Mouse (Mus musculus) gastrocnemius, postnatal 4 days (tissue): Measurements from ENCODE around the gene Adamts13. TPM values are rescaled to one million over a fixed set of nuclear protein-coding genes. Genes with fewer than 3 reads are reported as not detected.

Source experiments
- DNase-seq, 2 experiments: peaks; one replicate each; pipeline ENCODE4 v3.0.0; 2021 to 2022; ENCODE audit warnings: low spot score in 2 of 2, mixed read lengths in 2 of 2
- total RNA-seq, 2 experiments: library from RNA; stranded (reverse); gene quantifications; 2 replicates each; pipeline ENCODE4 v1.2.3; 2021

Gene Adamts13
- total RNA-seq, 2 experiments from 2014 or later, result 0.05 to 0.21 TPM

DNA sequence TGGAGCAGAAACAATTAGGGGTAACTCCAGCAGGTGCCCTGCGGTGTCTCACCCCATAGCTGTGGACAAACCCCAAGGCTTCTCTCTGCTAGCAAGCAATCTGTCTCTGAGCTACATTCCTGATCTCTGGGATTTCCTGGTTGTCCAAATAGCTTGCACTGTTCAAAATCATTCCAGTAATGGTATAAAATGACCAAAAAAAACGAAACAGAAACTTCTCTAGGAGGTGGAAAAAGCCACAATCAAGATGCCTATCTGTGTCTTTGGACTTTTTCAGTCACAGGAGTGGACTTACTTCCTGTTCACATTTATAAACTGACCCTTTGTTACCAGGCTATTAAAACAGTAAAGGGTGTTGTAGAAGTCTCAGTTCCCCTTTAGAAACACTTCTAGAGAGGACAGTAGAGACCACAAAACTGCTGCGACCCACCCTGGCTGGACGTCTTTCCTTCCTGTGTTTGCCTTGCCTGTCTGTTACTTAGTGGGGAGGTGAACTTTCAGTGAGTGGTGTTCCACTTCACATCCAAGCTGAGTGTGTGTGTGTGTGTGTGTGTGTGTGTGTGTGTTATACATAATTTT is 55.3 kb downstream of the Adamts13 start:
- DNase-seq, result no peak

DNA sequence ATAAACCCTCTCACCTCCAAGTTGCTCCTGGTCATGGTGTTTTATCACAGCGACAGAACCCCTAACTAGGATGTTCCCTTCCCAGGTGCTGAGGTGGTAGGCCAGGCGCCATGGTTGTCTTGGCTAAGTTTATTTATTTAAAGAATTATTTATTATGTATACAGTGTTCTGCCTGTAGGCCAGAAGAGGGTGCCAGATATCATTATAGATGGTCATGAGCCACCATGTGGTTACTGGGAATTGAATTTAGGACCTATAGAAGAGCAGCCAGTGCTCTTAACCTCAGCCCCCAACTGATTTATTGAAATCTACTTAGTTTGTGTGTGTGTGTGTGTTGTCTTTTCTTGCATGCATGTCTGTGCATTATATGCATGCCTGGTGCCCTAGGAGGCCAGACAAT is 59.1 kb downstream of the Adamts13 start:
- DNase-seq, result no peak

DNA sequence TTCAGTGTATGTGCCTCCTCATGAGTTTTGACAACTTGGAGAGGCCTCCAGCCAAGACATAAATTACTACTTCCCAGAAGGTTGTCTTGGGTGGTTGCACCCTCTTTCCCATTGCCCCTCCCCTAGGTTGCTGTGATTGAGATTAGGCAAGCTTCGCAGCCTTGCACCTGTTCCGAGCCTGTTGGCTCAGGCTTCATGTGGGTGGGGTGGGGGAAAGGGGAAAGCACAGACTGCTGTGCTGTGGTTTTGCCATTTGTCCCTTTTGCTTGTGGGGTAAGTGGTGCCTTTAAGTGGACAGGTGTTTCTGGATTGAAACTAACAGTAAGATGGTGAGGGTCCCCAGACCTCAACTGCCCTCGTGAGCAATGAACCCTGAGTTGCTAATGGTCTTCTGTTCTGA is 62.8 kb downstream of the Adamts13 start:
- no peak for DNase-seq

DNA sequence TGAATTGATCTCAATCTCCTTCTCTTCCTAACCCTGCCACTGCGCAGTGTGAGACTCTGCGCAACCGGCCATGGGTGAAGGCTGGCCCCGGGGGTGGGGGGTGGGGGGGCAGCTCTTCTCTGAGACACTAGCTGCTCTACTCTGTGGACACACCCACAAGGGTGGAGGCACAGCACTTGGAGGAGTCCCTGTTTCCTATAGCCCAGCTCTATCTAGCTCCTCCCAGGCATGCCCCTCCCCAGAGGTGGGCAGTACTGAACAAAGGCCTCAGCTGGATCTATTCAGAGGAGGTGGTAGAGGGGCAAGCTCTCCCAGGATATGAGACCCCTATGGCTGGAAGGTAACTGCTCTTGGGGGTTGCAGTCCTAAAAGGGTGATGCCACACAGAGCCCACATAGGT is 63.8 kb downstream of the Adamts13 start:
- no peak for DNase-seq

DNA sequence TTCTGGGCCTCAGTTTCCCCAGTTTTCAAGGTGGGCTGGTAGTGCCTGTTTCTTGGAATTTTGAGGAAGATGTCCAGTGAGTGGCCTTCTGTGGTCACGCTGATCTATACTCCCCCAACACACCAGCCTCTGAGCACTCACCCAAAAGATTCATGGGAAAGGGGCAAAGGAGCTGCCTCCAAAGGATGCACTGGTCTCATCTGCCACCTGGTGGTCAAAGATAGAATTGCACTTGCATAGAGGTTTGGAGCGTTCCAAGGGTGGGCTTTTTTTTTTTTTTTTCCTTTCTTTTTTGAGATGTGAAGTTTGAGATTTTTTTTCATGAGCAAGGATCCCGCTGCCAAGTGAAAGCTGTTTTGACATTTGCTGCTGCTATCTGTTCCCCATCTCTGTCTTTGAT is 65.4 kb downstream of the Adamts13 start:
- DNase-seq, result peak; percentile 69 to 71

DNA sequence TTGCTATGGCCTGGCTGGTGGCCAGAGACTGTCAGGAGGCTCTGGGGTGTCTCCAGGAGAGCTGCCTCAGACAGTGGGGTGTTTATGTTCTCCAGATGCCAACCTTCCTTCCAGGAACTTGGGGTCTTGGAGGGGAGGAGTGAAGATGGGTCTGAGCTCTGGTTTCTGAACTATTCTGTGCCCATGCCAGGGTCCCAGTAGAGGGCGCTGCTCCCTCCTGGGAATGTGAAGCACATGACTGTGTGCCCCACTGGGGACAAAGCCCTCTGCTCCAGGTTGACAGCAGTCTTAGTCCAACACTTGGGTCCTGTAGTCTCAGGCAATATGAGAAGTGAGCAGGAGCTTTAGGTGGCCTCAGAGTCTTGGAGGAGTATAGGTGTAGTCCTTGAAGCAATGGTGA is 66.1 kb downstream of the Adamts13 start:
- no peak for DNase-seq

DNA sequence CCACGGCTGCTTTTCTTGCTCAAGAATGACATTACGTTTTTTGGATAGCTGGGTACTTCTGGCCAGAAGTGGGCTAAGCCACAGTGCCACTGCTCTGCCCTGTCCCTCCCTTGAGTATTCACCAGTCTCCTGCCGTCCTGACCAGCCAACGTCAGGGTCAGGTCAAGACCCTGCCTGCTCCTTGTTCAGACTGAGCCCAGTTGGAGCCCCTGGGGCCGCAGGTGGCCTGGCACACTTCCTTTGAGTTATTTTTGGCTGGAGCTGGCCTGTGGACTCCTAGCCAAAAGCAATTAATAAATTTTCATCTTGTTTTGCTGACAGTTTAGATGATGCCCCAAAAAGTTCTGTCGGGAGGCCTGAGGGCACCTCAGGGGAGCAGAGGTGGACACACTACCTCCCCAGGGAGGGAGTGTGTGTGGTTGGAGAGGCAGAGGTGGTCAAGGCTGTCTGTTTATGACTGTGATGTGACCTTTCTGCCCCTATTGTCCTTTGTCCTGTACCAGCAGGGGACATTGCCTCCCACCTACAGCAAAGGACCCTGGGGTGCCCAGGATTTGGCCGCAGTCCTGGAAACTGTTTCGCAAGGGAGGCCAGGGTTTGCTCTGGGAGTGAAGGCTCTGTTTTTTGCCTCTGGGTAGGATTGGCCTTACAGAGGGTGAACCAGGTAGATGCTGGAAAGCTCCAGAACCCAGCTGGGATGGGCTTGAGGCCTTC is 69.1 kb downstream of the Adamts13 start:
- DNase-seq, result no peak

DNA sequence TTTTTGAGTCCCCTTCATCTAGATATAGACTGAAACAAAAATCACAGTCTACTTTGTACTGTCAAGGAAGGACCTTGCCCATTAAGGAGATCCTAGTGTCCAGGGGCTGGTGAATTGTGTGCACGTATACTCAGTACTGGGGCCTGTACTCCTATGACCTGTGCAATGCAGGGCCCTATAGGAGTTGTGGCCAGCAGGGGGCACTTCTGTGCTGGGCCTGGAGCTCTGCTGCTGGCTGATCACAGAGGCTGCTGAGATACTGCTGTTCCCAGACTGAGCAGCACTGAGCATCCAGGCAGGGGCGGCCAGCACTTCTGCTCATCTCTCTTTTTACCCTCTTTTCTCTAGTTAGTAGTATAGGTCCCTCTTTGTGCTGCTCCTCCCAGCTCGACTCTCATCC is 70.2 kb downstream of the Adamts13 start:
- DNase-seq, result peak; percentile 76 to 86

DNA sequence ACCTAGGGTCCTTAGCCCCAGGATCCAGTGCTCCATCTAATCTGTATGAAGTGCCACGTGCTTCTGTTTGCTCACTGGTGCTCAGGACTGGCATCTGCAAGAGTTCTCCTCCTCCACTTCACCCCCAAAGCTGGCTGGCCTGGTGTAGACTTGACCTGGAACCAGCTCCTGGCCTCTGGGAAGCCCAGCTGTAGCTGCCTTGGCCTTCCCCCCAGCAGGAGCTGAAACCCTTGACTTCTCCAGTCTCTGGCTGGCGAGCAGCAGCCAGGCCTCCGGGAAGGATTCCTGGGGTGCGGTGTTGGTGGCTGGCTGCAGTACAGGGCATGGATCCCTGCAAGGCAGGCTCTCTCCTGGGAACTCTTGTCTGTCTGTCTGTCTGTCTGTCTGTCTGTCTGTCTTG is 71.0 kb downstream of the Adamts13 start:
- DNase-seq, result no peak

DNA sequence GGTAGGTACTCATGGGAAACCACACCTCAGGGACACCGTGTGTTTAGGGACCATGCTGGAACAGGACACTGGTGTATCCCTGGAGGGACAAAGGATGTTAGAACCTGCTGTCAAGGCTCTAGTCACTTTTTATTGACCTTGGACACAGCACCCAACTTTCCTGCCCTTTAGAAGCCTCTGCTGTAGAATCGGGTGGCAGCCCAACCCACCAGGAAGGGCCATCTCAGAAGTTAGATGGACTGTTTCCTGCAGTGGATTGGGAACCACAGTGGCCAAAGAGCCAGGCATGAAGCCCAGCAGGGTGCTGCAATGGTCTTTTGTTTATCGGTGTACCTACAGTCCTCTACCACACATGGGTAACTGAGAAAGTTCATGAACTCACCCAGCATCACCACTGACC is 71.4 kb downstream of the Adamts13 start:
- DNase-seq, result no peak

DNA sequence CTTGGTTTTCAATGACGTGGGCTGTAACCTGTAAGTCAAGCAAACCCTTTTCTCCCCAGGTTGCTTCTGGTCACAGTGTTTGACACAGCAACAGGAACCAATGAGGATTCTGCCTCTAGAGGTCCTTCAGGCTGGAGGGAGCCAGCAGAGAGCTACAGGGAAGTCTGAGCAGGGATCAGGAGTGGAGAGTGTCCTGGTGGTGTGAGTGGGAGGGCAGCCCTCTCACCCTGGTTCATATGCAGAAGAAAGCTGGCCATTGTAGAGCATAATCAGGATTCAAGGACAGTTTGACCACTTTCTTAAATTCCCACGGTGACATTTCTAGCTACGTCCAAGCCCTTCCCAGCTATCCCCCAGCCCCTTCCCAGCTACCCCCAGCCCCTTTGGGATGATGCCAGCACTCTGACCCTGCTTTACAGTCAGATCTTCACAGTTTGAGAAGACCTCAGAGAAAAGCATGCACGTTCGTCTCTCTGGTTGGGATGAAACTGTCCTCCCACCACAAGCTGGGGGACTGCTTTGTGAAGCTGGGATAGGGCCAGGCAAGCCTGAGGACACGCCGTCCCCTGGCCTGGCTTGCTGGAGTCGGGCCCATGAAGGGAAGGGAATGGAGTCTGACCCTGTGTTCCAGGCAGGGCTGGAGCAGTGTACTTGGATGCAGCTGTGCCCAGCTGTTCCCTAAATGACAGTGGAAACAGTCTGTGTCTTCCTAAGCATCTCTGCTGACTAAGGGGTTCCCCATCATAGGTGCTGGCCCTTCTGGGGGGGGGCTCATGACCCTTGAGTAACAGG is 73.0 kb downstream of the Adamts13 start:
- peak in 1 of 2 experiments; percentile 73 for DNase-seq

DNA sequence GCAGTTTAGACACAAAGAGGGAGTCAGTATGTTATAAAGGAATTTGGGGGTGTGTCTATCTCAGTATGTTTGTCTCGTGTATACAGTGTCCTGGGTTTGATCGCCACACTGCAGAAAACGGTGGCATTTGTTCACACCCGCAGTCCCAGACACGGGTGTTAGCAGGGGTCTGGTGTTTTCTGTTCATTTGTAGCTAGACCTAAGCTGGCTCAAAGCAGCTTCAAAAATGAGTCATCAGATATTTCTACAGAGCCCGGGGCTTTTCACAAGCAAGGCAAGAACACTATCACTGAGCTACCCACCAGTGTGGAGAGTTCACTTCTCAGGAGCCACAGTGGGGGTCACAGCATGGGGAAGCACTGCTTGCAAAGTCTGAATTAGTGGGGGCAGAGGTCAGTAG is 76.2 kb downstream of the Adamts13 start:
- DNase-seq, result no peak

DNA sequence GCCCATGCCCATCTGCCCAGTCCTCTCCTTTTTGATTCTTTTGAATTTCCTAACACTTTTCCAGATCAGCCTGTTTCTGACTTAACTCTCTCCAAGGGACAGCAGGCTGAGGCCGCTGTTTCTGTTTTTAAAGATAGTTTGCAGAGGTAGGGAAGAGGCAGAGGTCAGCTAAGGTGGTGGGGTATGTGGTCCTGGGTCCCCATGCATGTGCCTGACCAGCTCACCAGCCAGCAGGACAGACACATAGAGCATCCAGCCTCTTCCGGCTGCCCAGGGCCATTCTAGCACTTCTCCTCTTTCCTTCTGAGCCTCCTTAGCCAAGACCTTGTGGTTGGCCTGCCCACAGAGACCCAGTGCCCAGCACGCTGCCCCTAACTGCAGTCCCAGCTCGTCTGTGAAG is 85.0 kb downstream of the Adamts13 start:
- no peak for DNase-seq

DNA sequence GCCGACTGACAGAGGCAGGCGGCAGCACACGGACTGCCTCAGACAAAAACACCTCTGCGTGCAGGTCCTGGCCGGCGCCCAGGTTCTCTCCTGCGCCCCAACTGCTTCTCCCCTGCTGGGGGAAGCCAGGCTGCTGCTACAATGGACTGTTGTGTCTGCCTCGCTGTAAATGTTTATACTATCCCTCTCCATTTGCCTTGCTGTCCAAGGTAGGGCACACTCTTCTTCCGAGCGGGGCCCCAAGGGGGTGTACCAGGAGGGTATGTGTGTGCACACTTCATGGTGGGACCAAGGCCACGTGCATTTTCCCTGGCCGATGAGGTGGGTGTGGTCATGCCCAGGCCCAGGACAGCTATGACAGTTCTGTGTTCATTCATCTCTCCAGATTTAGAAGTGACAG is 85.5 kb downstream of the Adamts13 start:
- peak in 1 of 2 experiments; percentile 10 for DNase-seq

DNA sequence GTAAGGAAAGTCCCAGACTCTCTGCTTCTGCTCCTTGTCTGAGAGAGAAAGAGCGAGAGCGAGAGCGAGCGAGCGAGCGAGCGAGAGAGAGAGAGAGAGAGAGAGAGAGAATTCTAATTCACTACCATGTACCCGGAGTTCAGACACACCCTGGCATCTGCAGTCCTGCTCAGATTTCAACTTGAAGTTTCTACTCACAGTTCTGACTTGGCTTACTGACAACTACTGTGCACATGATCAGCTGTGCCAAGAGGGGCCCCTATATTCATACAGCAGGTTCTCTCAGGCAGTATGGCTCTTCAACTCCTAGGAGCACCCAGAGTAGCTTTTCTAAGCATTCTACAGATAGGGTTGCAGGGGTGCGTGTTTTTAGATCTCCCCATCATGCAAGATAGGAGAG is 86.0 kb downstream of the Adamts13 start:
- peak in 1 of 2 experiments; percentile 6 for DNase-seq

Other genes starting within 250 kb of the Adamts13 start
- gene Abo, start 108.4 kb upstream of the Adamts13 start, total RNA-seq, result not detected
- 10 to 100 TPM; 15.7 to 17.6 TPM for gene Surf6, start 70.5 kb upstream of the Adamts13 start, total RNA-seq
- 10 to 100 TPM; 30.6 to 34.7 TPM for gene Med22, start 62.7 kb upstream of the Adamts13 start, total RNA-seq
- gene Rpl7a, start 62.7 kb upstream of the Adamts13 start, total RNA-seq, result 100 to 1,000 TPM; 463 to 500 TPM
- gene Surf2, start 57.0 kb upstream of the Adamts13 start, total RNA-seq, result 10 to 100 TPM; 15.5 to 17.8 TPM
- gene Surf1, start 56.9 kb upstream of the Adamts13 start, total RNA-seq, result 10 to 100 TPM; 38.9 to 44.9 TPM
- 100 to 1,000 TPM; 116 to 119 TPM for gene Surf4, start 39.5 kb upstream of the Adamts13 start, total RNA-seq
- gene Stkld1, start 39.4 kb upstream of the Adamts13 start, total RNA-seq, result not detected
- 10 to 100 TPM; 23.8 to 29.4 TPM for gene Rexo4, start 9.0 kb upstream of the Adamts13 start, total RNA-seq
- 10 to 100 TPM; 34.8 to 38.5 TPM for gene Cacfd1, start 36.5 kb downstream of the Adamts13 start, total RNA-seq
- under 1 TPM; 0.32 to 0.49 TPM for gene Slc2a6, start 54.6 kb downstream of the Adamts13 start, total RNA-seq
- gene Mymk, start 98.8 kb downstream of the Adamts13 start, total RNA-seq, result 100 to 1,000 TPM; 111 to 118 TPM
- gene Adamtsl2, start 106.0 kb downstream of the Adamts13 start, total RNA-seq, result 1 to 10 TPM; 2.5 to 4.6 TPM
- gene Fam163b, start 169.1 kb downstream of the Adamts13 start, total RNA-seq, result under 1 TPM; 0.29 to 0.39 TPM
- gene Dbh, start 191.8 kb downstream of the Adamts13 start, total RNA-seq, result under 1 TPM; 0.20 to 0.36 TPM